Mouse (Mus musculus) lung, postnatal 10 days (tissue): ENCODE measurements at regions not wholly inside any gene's neighbourhood (a gene's known extent, or its start where the extent isn't known, plus 50 kb on each side); places are given as distances from the start of the nearest gene placed in this dataset.
A peak's percentile ranks its signal among the peaks of the same experiment; 100 is the strongest.

Source experiments
- DNase-seq: peaks from one replicate; pipeline ENCODE4 v3.0.0; 2021

DNA sequence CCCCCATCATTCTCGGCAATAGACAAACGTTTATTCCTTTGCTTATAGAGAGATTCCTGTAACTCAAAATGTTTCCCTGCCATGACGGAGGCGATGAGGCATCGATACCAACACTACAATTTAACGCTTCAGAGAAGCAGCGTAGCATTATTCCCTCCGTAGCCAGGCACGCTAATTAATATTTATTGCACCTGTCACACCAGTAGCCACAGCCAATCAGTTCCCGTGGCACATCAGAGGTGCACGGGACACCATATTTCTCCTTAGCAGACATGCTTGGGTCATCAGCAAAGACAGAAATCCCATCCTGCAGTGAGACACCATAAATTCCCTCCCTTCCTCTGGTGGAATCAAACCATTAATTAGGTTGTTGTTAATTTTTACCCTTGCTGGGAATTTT, 399.8 kb upstream of the Tmpo start:
- no peak for DNase-seq

DNA sequence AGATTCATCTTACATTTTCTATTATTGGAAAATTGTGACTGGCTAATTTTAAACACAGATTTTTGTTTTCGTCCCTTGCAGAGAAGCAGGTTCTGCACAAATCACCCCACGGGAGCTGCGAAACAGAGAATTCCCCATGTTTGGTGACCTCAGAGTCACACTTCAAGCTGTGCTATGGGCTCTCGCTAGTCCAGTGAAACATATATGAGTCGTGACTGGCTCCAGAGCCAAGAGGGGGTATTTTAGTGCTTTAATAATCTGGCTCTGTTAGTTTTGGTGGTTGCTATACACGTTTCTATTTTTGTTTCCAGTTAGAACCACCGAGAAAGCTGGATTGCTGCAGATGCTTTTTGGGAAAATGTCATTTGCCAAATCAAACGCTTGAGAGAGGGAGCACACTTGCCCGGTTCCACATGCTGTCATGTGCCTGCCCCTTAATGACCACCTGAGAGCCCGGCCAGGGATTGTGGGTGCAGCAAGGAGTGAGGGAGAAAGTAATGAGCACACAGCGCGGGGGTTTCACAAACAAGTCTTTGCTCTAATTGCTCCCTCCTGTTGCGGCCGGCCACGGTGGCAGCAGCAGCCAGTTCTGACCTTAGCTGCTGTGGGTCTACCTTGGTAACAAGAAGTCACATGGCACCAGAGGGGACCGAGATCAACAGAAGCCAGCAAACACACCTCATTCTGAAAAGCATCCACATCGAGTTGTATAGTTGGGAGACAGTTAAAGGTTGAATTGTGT, 394.4 kb upstream of the Tmpo start:
- no peak for DNase-seq

DNA sequence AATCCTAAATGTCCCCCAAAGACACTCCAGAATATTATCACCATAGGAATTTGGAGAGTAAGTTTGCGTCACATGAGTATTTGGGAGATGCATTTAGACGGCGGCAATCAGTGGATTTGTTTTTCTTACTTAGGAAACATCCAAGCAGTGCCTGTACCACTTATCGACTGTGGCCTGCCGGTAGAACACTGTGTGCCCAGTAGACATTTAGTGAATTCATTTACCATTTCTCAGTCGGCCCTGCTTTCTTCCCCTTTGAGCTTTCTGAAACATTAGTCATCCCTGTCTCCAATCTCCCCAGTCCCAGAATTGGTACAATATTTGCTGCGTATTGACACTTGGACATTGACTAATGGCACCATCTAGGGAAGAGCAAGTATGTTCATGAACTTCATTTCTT, 391.7 kb upstream of the Tmpo start:
- DNase-seq: no peak

DNA sequence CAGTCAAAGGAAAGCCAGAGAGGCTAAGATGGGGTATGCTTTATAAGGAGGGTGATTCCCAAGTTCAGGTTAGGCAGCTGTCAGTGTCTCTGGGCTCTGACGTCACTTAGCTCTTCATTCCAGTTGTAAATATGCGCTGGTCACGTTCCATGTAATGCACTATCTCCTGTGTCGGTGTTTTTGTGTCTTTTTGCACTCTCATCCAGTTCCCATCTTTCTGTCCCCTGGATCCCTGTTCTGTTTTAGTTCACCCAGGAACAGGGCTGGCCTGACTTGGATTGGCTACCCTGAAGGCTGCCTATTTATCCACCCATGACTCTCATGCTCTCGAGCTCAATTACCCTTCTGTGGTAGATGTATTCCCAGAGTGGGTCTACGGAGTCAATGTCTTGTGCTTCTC, 387.9 kb upstream of the Tmpo start:
- no peak for DNase-seq

DNA sequence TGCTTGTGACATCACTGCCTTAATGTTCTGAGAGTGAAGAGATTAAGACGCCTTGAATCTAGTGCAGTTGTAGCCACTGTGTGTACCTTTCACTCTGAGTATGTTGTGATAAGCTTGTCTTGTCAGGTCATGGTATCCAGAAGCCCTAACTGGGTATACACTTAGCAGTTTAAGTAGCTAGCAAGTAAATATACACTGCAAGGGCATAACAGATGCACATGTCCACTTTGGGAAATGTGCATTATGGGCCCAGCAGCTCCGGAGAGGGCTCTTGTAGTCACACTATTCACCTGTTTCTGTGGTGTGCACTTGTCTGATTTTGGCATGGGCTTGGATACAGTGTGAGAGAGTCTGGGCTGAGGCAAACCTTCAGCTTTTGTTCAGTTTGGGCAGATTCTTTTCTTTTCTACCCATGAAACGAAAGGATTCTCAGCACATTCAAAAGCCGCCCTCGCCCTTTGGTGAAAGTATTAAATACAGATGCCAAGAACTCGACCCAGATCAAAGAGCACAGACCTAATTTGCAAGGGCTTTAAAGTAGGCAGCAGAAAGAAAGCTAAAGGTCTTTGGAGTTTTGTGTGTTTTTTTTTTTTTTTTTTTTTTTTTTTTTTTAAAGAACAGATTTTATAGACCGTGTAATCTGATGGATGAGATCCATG, 385.1 kb upstream of the Tmpo start:
- DNase-seq: no peak

DNA sequence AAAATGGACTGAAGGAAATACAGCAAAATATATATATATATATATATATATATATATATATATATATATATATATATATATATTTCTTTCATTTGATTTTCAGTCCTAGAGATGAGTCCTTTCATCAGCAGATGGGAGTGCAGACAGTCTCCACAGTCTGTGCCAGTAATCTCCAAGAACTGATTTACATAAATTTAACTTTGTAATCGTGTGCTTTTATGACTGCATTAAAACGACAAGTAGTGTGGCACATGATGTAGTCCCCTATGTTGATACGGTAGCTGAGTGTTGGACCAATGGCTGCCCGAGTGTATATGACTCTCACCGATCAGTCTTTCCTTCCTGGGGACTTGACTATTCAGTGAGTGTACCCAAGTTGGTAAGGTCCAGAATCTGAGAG, 378.2 kb upstream of the Tmpo start:
- no peak for DNase-seq

DNA sequence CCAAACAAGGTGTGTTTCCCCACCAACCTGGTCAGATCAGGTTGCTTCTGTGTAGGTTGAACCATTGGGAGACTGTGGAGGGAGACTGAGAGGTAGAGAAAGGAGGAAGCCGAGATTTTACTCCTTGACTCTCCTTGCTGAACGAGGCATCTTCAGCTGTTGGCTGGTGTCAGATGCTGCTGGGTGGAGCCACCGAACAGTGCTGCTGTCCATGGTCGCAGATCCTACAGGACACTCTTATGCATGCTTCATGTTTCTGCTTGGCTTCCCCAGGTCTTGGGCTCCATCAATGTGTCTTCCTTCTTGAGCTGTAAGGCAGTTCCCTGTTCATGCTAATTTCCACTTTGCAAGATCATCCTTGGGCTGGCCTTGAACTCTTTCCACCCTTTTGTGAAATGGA, 367.0 kb upstream of the Tmpo start:
- DNase-seq: no peak

DNA sequence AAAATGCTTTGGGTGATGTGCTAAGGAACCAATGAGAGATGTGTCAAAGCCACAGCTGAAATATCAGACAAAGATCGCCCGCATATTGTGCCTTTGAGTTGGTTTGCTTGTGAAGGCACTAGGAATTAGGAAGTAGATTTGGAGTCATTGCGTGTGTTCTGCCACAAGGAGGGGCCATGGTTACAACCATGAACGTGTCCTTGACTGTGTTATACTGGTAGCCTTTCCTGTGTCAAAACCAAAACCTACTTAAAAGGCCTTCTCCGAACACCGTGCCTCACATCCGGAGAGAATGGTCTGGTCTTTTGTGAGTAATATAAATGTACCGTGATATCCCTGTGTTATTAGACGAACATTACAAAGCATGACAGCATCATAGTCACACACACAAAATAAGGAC, 365.0 kb upstream of the Tmpo start:
- DNase-seq: peak; percentile 18

DNA sequence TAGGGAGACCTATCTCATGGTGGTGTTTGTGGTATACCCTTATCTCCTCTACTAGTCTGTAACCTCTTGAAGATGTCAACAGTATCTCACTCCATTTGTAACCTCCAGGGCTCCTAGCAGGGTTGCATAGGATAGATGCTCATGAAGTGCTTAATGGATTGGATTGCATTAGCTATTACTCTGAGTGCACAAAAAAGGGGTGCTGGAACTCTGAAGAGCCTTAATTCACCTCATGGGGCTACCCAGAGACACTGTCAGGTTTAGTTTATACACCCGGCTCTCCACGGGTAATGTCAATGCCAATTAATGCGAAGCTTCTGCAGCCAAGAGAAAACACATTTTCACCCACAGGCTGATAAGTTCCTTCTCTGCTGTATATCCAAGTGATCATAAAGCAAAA, 364.3 kb upstream of the Tmpo start:
- DNase-seq: no peak

DNA sequence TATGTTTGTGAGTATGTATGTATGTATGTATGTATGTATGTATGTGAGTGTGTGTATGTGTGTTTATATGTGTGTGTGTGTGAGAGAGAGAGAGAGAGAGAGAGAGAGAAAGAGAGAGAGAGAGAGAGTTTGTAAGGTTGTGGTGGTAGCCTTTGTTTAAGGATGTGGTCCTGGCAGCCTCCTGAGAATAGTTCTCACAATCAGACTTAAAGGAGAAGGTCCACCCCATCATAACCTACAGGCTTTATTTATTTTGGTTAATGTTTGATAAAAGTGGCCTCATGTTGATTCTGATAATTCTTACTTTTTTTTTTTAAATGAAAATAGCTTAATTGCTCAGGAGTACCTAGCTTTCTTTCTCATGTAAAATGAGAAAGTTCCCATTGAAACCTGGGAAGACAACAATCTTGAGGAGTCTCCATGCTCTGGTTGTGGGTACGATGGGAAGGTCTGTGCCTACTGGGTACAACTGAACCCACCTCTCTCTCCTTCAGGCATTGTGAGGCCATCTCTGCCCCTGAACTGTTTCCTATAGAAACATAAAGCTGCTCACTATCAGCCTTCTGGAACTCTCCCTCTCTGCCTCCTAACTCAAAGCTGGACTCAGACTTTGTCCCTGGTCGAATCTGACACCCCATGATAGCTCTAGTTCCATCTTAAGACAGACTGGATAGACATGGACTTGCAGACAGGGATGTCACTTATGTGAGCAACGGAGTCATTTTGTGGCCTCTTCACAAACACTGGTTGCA, 362.2 kb upstream of the Tmpo start:
- DNase-seq: no peak

DNA sequence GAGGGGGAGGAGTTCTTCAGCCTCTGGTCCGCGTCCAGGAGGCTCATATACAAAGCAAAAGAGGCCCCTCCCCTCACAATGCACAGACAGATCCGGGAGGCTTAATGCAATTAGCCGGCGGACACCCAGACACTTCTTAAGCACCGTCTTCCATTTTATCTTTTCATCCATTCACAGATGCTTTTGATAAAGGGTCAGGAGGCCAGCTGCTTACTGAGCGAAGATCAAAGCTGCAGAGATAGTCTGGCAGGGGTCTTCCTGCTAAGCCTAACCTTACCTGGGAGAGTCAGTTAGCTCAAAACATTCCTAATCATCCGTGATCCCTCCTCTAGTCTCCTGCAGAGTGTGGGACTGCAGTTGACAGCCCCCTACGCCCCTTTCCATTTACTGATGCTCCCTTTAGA, 361.1 kb upstream of the Tmpo start:
- DNase-seq: no peak

DNA sequence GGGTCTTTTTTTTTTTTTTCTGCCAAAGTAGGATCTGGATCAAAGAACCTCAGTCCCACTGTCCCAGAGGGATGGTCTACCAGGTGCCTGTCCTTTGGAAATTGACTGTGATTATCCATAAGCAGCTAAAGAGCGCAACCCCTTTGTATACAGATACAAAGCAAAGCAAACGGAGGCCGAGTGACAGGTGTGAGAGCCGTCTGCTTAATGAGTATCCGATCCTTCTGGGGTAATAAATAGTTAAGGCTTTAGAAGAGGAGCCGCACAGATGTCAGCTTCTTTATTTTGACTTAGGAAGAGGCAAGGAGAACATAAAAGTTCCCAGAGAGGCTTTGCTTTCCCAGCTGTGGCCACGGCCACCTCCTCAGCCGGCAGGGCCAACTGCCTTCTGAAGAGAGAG, 356.1 kb upstream of the Tmpo start:
- no peak for DNase-seq

DNA sequence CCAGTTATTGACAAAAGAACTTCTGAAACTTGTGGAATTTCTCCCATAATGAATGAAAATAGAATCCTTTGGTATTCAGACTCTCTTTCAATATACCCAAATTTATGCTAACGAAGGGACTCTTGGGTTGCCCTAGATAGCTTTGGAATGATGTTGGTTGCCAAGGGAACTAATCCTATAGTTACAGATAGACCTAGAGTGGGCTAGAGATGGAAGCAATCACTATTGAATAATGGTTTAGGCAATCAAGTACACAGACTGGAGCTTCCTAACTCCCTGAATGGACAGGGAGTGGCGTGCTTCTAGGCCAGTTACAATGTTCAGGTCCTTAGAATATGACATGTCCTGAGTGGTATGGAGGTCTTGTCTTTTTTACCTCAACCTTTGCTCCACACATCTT, 354.3 kb upstream of the Tmpo start:
- no peak for DNase-seq

DNA sequence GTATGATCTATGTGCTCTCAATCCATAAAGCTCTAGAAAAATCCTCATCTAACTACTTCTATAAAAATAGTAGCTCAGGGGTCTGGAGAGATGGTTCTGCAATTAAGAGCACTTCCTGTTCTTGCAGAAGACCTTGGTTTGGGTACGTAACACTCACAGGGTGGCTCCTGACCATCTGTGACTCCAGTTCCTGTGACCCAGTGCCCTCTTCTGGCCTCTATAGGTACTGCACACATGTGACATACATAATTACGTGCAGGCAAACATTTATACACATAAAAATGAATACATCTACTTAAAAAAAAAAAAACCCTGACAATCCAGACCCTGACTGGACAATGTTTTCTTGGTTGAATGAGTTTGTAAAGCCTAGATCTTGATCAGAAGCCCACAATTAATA, 347.2 kb upstream of the Tmpo start:
- DNase-seq: no peak

DNA sequence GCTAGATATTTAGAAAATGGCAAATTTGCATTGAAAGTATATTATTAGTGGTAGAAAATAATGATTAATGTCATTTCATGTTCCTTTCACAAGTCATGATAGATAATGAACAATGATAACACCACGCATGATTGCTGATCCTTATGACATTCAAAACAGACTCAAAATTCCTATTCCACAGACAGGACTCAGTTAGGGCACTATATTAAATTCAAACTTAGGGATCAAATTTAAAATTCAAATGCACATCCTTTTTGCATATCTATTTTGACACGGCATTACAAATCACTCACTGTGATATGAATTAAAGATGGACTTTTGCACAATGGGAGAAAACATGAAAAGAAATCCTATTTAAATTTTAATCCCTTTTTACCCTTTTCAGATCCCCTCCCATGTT, 340.1 kb upstream of the Tmpo start:
- DNase-seq: no peak

DNA sequence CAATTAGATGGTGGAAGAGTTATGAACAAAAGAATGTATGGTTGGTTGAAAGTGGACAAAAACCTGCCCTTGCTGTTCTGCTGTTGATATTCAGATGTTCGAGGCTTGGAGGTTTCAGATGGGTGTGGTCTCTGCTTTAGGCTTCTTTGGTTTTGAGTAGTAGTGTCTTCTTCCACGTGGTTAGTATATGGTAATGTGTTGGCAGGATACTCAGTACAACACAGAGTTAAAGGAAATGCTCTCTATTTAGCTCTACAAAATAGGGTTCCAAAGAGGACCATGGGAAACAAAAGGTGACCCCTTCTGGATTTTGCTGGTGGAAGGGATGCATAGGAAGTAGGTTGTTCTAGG, 333.9 kb upstream of the Tmpo start:
- DNase-seq: no peak

DNA sequence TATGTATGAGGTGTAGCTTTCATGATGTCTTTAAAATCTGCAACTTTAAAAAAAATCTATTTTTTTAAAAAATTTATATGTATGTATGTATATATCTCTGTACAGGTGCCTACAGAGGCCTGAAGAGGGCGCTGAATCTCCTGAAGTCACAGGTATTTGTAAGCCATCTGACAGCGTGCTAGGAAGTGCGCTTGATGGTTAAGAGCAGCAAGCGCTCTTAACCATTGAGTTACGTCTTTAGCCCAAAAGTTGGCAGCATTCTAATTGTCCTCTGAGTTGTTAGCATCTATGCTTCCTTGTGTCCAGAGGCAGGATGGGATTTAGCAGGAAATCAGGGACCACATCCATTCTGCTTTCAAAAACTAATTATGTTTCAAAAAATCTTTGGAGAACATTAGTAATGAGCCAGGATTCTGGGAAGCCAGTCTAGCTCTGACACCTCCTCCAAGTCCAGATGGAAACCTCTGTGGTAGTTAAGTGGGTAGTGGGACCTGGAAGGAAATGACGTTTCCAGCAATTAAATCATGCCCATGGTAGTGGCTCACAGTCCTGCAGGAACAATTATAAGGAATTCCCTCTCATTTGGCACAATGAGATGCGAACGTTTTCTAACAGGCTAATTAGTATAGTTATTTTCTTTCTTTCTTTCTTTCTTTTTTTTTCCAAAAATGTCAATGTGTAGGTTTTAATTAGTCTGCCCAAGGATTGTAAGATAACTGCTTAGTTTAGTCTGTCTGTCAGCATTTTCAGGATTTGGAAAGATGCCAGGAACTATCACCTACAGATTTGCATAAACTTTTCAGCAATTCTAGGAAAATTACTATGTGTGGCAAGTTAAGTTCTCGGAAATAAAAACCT, 333.3 kb upstream of the Tmpo start:
- no peak for DNase-seq

DNA sequence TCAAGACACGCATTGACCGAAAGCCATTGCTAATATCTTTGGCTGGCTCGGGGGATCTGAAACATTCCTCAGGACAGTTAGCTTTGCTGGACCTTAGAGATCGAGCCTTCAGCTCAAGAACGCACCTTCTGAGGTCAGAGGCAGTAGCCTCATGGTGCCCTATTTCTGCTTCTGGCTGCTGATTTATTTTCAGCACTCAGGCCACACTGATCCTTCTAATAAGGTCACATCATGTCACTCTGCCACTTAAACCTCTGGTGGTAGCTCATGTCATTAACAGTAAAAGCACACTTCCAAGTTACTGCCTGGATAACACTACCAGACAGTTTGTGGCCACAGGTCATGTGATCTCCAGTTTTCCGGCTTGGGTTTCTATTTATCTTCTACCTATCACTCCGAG, 325.9 kb upstream of the Tmpo start:
- DNase-seq: no peak

DNA sequence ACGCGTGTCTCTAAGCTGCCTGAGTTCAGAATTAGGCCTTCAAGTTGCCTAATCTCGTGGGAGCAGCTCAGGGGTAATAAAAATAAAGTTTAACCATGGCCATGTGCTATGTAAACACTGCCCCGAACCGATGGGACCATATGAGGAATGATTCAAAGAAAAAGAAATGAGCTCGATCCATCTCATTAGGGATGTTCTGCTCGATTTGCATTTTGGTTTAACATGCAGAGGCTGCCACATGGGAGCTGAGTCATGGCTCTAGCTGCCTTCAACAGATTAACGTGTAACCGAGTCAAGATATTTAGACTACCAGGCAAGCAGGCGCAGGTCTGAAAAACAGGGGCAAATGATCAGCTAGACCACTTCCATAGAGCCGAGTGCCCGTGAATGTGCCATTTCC, 323.8 kb upstream of the Tmpo start:
- no peak for DNase-seq

DNA sequence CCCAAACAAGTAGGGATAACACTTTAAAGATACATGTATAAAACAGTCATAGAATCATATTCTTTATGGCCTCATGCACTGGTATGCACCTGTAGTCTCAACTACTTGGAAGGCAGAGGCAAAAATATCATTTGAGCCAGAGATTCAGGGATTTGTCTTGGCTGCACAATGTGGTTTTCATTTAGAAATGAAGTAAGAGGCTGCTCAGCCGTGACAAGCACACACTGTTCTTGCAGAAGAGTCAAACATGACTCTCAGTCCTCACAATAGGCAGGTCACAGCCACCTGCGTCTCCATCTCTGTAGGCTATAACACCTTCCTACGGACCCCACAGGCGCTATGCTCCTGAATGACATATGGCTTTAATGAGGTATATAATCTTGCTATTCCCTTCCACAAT, 317.4 kb upstream of the Tmpo start:
- DNase-seq: no peak

DNA sequence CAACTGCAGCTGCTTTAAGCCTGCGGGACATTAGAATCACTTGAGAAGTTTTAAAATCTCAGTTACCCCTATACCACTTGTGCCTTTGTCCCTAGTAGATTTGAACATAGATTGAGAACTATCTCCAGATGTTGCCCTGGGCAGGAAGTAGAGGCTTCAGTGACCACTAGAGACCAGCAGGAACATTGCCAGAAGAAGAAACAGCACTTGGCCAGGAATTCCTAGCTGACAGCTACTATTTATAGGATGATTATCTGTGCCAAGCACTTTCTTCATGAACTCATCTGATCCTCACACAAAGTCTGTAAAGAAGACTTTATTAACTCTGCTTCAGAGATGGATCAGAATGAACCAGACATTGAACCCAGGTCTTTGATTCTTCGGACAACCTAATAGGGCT, 283.6 kb upstream of the Tmpo start:
- peak; percentile 58 for DNase-seq

DNA sequence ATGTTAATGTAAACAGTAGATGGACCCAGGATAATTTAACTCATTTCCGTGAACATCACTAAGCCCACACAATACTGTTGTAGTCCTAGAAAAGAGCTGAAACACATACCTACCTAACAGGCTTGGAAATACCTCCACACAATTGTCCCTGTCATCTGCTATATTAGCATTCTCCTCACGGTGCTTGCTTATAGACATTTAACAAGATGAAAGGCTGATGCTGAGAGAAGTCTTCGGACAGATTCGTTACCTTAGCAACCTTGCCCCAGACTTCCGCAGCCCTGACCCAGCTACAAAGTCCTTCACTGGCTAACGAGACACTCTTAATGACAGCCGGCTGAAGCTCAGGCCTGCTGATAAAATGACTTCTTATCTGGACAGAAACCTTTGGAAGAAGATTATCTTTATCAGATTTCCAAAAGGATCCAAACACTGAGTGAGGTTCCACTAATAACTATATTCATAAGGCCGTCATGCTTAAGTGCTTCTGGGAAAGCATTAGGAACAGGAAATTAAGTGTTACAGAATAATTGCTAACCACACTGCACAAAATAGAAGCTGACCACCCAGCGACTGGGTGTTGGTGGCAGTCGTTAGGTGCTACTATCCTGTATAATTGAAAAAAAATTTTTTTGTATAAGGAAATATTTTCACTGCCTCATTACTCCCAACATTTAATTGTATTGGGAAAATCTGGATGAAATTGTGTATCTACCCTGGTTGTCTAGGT, 267.0 kb upstream of the Tmpo start:
- DNase-seq: no peak

DNA sequence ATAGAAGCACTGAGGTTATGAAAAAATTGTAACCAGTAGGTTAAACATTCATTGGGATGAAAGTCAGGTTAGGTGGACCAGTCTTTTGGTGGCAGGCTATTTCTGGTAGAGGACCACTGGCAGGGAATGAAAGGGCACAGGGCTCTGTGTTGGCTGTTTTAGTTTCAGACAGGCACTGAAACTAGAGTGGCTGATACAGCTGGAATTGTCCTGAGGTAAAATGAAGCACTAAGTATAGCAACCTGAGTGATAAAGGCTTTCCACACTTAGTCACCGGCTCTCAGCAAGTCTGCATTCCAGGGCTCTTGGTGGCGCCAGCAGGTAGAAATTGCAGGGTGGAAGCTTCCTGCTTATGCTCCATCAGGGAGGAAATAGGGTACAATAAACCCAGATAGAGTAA, 262.2 kb upstream of the Tmpo start:
- no peak for DNase-seq
